Mouse (Mus musculus) neural tube, embryonic 11.5 days (tissue): Measurements from ENCODE around the gene Fcgrt. TPM values are rescaled to one million over a fixed set of nuclear protein-coding genes. Genes with fewer than 3 reads are reported as not detected.
"Not testable (repeated sequence)": the region's sequence is repeated elsewhere in the genome, so short reads cannot be mapped to it uniquely, and the experiment has no call there.

Experiments
- ATAC-seq: fragments of 200-750 bp; cut with Nextera tagmentation; 2 replicates; pipeline ENCODE4 v1.8.0; 2017; ENCODE audit warnings: moderate number of reproducible peaks, mild to moderate bottlenecking, moderate TSS enrichment, moderate library complexity; ENCODE audit not compliant: insufficient read depth, low FRiP score, low TSS enrichment
- DNase-seq: peaks from one replicate; pipeline ENCODE4 v3.0.0-alpha.2; 2015; ENCODE audit warnings: low spot score
- H3K27ac ChIP-seq: fragments of 300-500 bp; sonication (generic); 2 replicates; pipeline ENCODE4 v1.5.1; 2014; ENCODE audit warnings: low read depth, mild to moderate bottlenecking, low read length
- H3K27me3 ChIP-seq: fragments of 300-500 bp; sonication (generic); 2 replicates; pipeline ENCODE4 v1.6.1; 2014; ENCODE audit warnings: mild to moderate bottlenecking, low read length, mixed read lengths; ENCODE audit not compliant: control insufficient read depth, insufficient read depth
- H3K36me3 ChIP-seq: fragments of 300-500 bp; sonication (generic); 2 replicates; pipeline ENCODE4 v1.6.1; 2014; ENCODE audit warnings: mild to moderate bottlenecking, low read length, moderate library complexity, mixed read lengths; ENCODE audit not compliant: control insufficient read depth, insufficient read depth
- H3K4me1 ChIP-seq: fragments of 300-500 bp; sonication (generic); 2 replicates; pipeline ENCODE4 v1.6.1; 2014; ENCODE audit warnings: low read length, mixed read lengths; ENCODE audit not compliant: control insufficient read depth, insufficient read depth
- H3K4me2 ChIP-seq: fragments of 300-500 bp; sonication (generic); 2 replicates; pipeline ENCODE4 v1.6.1; 2014; ENCODE audit warnings: low read depth, mild to moderate bottlenecking, moderate library complexity
- H3K4me3 ChIP-seq: fragments of 300-500 bp; sonication (generic); 2 replicates; pipeline ENCODE4 v1.5.1; 2014; ENCODE audit warnings: low read depth, low read length
- H3K9ac ChIP-seq: fragments of 300-500 bp; sonication (generic); 2 replicates; pipeline ENCODE4 v1.6.1; 2014; ENCODE audit warnings: mild to moderate bottlenecking, low read length
- H3K9me3 ChIP-seq: fragments of 300-500 bp; sonication (generic); 2 replicates; pipeline ENCODE4 v1.6.1; 2016; ENCODE audit warnings: low read length; ENCODE audit not compliant: control insufficient read depth
- WGBS: fragments of 180-500 bp; shearing (Covaris S2); extraction: QIAGEN DNeasy Blood & Tissue Kit; methylation state at CpG from one replicate; pipeline ENCODE4 v1.1.7; 2014; 5-methylcytosine and 5-hydroxymethylcytosine counted together
- polyA plus RNA-seq: library from polyadenylated mRNA; unstranded; fragments of >200 nt; fragmentation: Nextera tagmentation; extraction: Ambion mirVana; gene quantifications from 2 replicates; pipeline ENCODE4 v1.2.1, GENCODE M21; 2014

Gene Fcgrt
- polyA plus RNA-seq, 1 experiment from 2014 or later: 12.8 TPM

DNA sequence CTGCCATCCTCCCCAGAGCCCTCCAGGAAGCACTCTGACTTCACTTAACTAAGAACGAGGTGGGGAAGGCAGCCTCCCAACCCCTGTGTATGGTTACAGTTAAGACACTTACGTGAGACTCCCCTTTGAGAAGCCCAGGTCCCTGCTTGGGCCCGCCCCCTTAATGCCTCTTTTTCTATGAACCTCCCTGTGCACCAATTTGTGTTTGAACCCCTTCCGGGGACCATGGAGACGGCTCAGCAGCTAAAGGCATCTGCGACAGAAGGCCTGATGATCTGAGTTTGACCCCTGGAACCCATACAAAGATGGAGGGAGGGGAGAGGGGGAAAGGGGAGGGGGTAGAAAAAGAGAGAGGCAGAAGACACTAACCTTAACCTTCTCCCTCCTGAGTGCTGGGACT lies 2.8 kb upstream of the Fcgrt start:
- DNase-seq: peak; percentile 47
- 24% methylated on average over 6 of the region's 6 CpGs for WGBS
- Histone ChIP-seq H3K4me1 (peaks cover 3% of the 10 kb centered on the region; the same call in 1 of the 2 replicates), H3K9ac (peak overlapping the region; percentile 7; the same call in 1 of the 2 replicates), H3K9me3 (no peaks in the 10 kb centered on the region), H3K4me3 (no peak overlapping the region), H3K27me3 (no peaks in the 10 kb centered on the region), H3K27ac (no peak overlapping the region), H3K4me2 (no peak overlapping the region), H3K36me3 (no peaks in the 10 kb centered on the region)
- ATAC-seq: 0 out of 2 replicates have a peak, but pooled peaks have one; percentile 20

GRCm38 (mm10) chr7:45105491-45105890 lies 1.8 kb upstream of the Fcgrt start:
- Histone ChIP-seq H3K4me1 (peaks cover 3% of the 10 kb centered on the region; the same call in 1 of the 2 replicates), H3K27ac (no peak overlapping the region), H3K36me3 (no peaks in the 10 kb centered on the region), H3K4me2 (no peak overlapping the region), H3K4me3 (no peak overlapping the region), H3K27me3 (no peaks in the 10 kb centered on the region), H3K9ac (no peak overlapping the region), H3K9me3 (no peaks in the 10 kb centered on the region)
- no peak for ATAC-seq
- DNase-seq: no peak
- 79% methylated on average over 8 of the region's 8 CpGs for WGBS

GRCm38 (mm10) chr7:45104941-45105340 lies 1.3 kb upstream of the Fcgrt start:
- DNase-seq: no peak
- no peak overlapping the region for H3K9ac ChIP-seq
- peaks cover 3% of the 10 kb centered on the region; the same call in 1 of the 2 replicates for H3K4me1 ChIP-seq
- no peak overlapping the region for H3K4me3 ChIP-seq
- H3K27ac ChIP-seq: no peak overlapping the region
- no peak overlapping the region for H3K4me2 ChIP-seq
- no peaks in the 10 kb centered on the region for H3K9me3 ChIP-seq
- no peaks in the 10 kb centered on the region for H3K27me3 ChIP-seq
- no peak for ATAC-seq
- WGBS: 88% methylated on average over 5 of the region's 5 CpGs
- H3K36me3 ChIP-seq: no peaks in the 10 kb centered on the region

GRCm38 (mm10) chr7:45102940-45103585 lies 588 bp downstream of the Fcgrt start:
- H3K4me2 ChIP-seq: no peak overlapping the region
- H3K9me3 ChIP-seq: no peaks in the 10 kb centered on the region
- WGBS: 81% methylated on average over 9 of the region's 9 CpGs
- H3K27ac ChIP-seq: no peak overlapping the region
- DNase-seq (no peak), ATAC-seq (no peak)
- H3K9ac ChIP-seq: no peak overlapping the region
- H3K4me1 ChIP-seq: peaks cover 3% of the 10 kb centered on the region; the same call in 1 of the 2 replicates
- H3K36me3 ChIP-seq: no peaks in the 10 kb centered on the region
- H3K4me3 ChIP-seq: no peak overlapping the region
- no peaks in the 10 kb centered on the region for H3K27me3 ChIP-seq

DNA sequence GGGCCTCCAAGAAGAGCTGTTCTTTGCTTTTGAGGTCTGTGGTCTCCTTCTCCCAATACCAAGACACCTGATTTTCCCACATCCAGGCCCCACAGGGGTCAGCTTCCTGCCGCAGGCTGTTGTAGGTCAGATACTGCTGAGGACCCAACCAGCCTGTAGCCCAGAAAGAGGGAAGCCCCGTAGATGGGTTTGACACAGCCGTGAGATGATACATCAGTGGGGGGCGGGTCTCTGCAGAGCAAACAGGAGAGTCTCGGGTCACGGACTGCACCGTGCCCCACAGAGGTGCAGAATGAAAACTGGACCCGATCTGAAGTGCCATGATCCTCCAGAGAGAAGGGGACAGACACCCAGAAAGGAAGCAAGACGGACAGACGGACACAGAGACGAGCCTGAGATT lies 1.2 kb downstream of the Fcgrt start:
- 87% methylated on average over 11 of the region's 11 CpGs for WGBS
- ATAC-seq (no peak), DNase-seq (no peak)
- H3K4me2 ChIP-seq: no peak overlapping the region
- no peak overlapping the region for H3K4me3 ChIP-seq
- H3K4me1 ChIP-seq: peaks cover 3% of the 10 kb centered on the region; the same call in 1 of the 2 replicates
- H3K27ac ChIP-seq: no peak overlapping the region
- H3K9me3 ChIP-seq: no peaks in the 10 kb centered on the region
- no peaks in the 10 kb centered on the region for H3K27me3 ChIP-seq
- H3K9ac ChIP-seq: no peak overlapping the region
- H3K36me3 ChIP-seq: no peaks in the 10 kb centered on the region

GRCm38 (mm10) chr7:45100046-45100445 lies 3.6 kb downstream of the Fcgrt start:
- no peak overlapping the region for H3K9ac ChIP-seq
- no peaks in the 10 kb centered on the region for H3K36me3 ChIP-seq
- H3K4me3 ChIP-seq: no peak overlapping the region
- DNase-seq (no peak), ATAC-seq (no peak)
- WGBS: 92% methylated on average over 6 of the region's 6 CpGs
- H3K27ac ChIP-seq: no peak overlapping the region
- no peaks in the 10 kb centered on the region for H3K27me3 ChIP-seq
- H3K4me2 ChIP-seq: no peak overlapping the region
- no peaks in the 10 kb centered on the region for H3K9me3 ChIP-seq
- no peaks in the 10 kb centered on the region for H3K4me1 ChIP-seq

DNA sequence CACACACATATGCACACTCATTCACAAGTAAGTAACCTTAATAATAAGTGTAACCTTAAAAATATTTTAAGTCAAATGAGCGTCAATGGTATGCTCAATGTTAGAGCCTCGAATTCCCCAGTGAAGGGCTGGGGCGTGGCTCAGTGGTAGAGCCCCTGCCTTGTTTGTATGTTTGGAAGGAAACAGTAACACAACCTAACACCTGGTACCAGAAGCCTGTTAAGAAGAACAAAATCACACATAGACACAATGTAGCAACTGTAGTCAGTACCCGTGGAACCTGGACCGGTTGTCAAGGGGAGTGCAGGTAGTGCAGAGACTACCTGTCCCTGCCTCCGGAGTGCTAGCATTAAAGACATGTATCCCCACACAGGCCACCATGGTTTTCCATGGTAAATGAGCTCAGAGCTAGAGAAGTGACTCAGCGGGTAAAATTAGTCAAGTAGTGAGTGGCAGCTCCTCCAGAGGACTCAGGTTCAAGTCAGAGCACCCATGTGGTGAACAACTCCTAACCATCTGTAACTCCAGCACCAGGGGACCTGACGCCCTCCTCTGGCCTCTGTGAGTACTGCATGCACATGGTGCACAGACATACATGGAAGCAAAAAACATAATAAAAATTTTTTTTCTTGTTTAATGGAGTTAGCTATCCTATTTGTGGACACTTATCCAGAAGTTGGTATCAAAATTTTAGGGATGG lies 5.0 kb downstream of the Fcgrt start:
- no peaks in the 10 kb centered on the region for H3K4me1 ChIP-seq
- no peaks in the 10 kb centered on the region for H3K36me3 ChIP-seq
- H3K9me3 ChIP-seq: no peaks in the 10 kb centered on the region
- DNase-seq: no peak
- H3K27me3 ChIP-seq: no peaks in the 10 kb centered on the region
- H3K27ac ChIP-seq: no peak overlapping the region
- H3K4me2 ChIP-seq: no peak overlapping the region
- H3K4me3 ChIP-seq: no peak overlapping the region
- H3K9ac ChIP-seq: no peak overlapping the region
- ATAC-seq: no peak
- WGBS: 87% methylated on average over 8 of the region's 8 CpGs

DNA sequence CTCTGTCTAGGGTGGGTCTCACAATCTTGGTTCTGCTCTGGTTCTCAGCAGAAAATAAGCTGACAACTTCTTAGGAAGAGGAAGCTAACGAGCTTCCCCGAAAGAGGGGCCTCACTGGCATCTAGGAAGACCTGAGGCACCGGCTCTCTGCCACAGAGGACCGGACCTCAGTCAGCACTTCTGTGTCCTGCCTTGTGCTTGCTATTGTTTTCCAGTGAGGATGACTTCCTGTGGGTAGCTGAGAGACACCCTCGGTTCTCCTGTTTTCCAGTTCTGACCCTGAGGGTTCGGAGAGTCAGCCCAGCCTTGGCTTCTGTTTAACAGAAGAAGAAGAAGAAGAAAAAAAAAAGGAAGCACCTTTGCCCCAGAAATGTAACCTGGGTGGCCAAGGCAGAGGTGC lies 6.2 kb downstream of the Fcgrt start:
- ATAC-seq (no peak), DNase-seq (no peak)
- Histone ChIP-seq H3K27me3 (no peaks in the 10 kb centered on the region), H3K36me3 (no peaks in the 10 kb centered on the region), H3K9ac (no peak overlapping the region), H3K9me3 (no peaks in the 10 kb centered on the region), H3K4me2 (no peak overlapping the region), H3K4me1 (no peaks in the 10 kb centered on the region), H3K4me3 (no peak overlapping the region), H3K27ac (no peak overlapping the region)
- 80% methylated on average over 6 of the region's 6 CpGs for WGBS

GRCm38 (mm10) chr7:45095965-45096364 lies 7.7 kb downstream of the Fcgrt start:
- not testable (repeated sequence) for H3K27ac ChIP-seq, H3K27me3 ChIP-seq, H3K4me3 ChIP-seq, DNase-seq, H3K4me1 ChIP-seq, H3K9me3 ChIP-seq, H3K9ac ChIP-seq, H3K36me3 ChIP-seq, ATAC-seq, H3K4me2 ChIP-seq
- WGBS: 92% methylated on average over 14 of the region's 14 CpGs
